Mouse (Mus musculus): ENCODE measurements at regions not wholly inside any gene's neighbourhood (a gene's known extent, or its start where the extent isn't known, plus 50 kb on each side); places are given as distances from the start of the nearest gene placed in this dataset.

- DNase-seq: no peak
Measured at GRCm38 (mm10) chr12:26631111-26631794, 162.2 kb downstream of the Cmpk2 start.

DNA sequence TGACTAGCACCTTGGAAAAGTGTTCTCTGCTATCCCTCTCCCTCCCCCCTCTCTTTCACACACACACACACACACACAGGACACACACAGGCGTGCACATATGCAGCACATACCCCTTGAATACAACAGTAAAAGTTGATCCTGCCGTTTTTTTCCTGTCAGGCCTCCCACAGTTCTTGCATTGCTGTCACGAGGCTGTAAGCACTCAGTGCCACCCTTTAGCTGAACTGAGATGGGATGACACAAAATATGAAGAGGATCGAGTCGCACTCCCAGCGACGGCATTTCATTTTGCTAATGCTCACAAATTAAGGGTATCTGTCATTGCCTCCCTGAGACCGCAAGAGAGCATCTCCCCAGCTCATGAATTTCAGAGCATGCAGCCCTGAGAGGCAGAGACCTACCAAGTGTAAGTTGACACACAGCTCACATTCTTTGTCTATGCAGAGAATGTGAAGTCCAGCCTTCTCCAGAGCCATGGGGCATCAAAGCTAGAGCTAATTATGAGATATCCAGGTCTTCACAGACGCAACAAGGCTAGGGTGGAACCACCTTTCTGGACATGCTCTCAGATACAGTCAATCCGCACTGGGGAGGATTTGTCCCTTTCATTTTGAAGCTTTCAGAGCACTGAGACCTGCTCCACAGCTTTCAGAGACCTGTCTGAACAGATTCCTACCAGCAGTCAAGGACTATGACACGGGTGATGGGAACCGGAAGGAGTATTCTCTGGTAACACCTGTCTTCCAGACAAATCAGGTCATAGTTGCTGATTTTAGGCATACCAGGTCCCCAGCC, 152.3 kb downstream of the Cmpk2 start:
- no peak for DNase-seq

DNA sequence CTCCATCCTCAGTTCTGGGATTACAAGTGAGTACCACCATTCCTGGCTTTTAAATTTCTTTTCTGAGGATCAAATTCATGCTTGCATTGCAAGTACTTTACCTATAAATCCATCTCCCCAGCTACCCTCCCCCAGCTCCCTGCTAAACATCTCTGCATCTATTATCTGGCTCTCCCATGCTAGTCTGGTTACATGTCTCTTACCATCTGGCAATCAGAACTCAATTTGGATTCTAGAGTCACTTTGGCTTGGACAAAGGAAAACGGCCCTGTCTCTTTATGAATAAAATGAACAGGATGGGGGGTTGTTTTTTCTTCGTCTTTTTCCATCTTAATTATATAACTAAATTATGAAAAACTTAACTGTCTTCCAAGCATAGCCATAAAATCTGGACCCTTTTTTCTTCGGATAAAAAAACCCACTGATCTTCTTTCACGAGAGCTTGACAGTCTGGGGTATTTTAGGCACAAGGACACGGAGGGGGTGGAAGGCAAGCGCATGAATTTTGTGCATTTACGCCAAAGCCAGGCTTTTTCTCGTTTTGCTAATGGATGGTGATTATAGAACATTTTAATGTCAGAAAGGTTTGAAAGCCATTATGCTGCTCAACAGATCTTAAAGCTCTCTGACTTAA, 151.6 kb downstream of the Cmpk2 start:
- DNase-seq: no peak

GRCm38 (mm10) chr12:26617969-26618368, 149.0 kb downstream of the Cmpk2 start:
- DNase-seq: no peak

DNA sequence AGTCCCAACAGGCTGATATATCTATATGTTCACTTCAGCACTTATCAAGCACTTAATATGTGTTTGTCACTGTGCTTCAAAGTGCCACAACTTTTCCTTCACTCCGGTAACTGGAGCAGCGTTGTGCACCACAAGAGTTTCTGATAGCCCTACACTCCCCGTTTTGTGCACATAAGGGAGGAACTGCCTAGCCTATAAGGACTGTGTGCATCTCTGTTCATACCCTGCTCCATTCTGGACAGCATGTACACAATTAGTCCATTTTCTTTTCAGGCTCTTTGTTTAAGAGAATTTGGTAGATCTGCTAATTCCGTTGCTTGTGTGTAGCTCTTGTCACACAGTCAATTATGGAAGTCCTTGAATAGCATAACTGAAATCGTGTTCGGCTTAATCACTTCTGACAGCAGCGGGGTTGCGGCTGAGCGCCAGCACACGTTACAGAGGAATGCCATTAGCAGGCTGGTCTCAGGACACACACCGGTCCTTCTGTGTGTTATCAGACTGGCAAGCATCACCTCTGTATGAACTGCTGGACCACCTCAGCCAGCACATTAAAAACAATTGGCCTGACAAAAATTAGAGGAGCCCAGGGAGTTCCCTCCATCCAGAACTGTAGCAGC, 144.2 kb downstream of the Cmpk2 start:
- DNase-seq: peak; percentile 5 to 9

- no peak for DNase-seq
Measured at GRCm38 (mm10) chr12:26610079-26610478, 141.1 kb downstream of the Cmpk2 start.

GRCm38 (mm10) chr12:26598501-26598900, 129.5 kb downstream of the Cmpk2 start:
- no peak for DNase-seq

GRCm38 (mm10) chr12:26592125-26592524, 123.1 kb downstream of the Cmpk2 start:
- DNase-seq: no peak

- DNase-seq: no peak
Measured at GRCm38 (mm10) chr12:26589091-26589490, 120.1 kb downstream of the Cmpk2 start.

GRCm38 (mm10) chr12:26577438-26577837, 108.4 kb downstream of the Cmpk2 start:
- DNase-seq: no peak

DNA sequence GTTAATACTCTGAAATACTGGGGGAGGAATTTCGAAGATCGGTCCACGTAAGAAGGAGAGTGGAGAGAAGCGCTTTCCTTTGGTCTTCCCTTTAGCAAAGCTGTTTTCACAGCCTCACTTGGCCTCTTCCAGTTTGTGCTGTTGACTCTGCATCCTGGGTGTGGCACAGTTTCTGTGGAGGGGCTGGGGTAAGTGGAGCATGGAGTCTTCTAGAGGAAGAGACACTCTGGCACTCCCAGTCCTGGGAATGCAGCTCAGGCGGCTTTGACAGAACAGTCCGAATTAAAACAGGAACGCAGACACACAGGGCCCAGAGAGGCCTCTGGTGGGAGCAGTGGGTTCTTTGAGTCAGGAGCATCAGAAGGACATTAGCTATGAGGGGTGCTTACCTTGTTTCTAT, 102.6 kb downstream of the Cmpk2 start:
- no peak for DNase-seq

DNA sequence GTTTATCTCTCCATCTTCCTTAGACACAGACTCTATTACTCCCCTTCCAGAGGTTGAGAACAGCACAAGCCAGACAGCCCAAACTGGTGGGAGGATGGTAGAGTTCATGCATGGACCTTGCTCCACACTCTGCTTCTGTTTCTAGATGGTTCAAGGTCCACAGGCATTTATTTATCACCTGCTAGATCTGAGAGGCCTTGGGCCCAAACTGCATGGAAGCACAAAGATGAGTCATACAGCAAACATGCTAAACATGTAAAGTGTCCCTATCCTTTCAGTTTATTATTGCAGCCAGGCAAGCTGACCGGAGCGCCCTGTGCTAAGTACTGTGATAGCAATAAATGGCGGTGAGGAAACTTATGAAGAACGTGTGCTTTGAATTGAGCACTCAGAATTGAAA, 98.4 kb downstream of the Cmpk2 start:
- no peak for DNase-seq

GRCm38 (mm10) chr12:26562858-26563257, 93.9 kb downstream of the Cmpk2 start:
- no peak for DNase-seq

DNA sequence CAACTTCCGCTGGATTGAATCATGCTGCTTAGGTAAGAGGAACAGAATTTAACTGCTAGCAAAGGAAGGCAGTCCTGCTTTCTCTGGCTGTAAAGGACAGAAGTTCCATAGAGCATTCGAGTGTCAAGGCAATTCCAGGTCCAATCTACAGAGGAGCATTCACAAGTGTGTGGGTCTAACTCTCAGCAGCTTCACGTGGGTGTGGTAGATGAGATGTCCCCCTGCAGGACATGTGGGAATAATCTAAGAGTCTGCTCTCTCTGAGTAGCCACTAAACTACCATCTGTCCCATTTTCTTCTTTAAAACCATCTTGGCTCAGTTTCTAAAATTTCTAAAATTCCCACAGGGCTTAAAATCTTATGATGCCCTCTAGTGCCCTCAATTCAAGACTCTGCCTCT, 90.6 kb downstream of the Cmpk2 start:
- DNase-seq: no peak

- DNase-seq: no peak
Measured at GRCm38 (mm10) chr12:26557411-26557810, 88.4 kb downstream of the Cmpk2 start.

GRCm38 (mm10) chr12:26551168-26551926, 82.3 kb downstream of the Cmpk2 start:
- no peak for DNase-seq

DNA sequence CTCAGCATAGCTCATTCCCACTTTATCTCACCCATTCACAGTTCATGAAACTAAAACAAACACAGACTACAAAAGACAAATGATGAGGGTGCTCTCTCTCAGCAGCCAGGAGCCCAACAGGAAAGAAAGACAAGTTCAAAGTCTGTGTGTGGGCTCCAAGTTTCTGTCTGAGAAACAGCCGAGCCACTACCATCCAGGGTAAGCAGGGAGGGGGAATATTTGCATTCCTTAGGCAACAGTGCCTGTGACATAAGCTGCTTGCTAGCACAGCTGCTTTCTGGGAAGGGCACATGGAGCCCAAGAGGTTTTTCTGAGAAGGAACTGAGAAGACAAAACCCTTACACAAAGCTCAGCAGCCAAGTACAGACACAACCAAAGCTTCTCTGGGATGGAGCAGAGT, 78.5 kb downstream of the Cmpk2 start:
- DNase-seq: no peak

DNA sequence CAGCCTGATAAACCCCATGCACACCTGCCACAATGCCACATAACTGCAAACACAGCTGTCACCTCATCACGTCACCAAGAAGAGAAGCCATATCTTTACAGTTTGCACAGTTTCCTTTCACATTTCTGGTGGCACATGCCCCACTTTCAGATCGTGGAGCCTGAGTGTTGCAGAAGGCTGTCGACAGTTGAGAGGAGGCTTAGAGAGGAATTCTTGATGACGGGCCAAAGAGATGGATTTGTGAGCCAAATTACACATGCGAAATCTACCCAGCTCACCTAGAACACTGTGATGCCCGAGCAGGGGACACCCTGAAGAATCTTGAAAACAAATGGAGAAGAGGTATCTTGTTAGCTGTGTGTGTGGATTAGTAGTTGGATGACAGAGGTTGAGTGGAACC, 77.4 kb downstream of the Cmpk2 start:
- DNase-seq: no peak

GRCm38 (mm10) chr12:26543463-26543862, 74.5 kb downstream of the Cmpk2 start:
- no peak for DNase-seq

DNA sequence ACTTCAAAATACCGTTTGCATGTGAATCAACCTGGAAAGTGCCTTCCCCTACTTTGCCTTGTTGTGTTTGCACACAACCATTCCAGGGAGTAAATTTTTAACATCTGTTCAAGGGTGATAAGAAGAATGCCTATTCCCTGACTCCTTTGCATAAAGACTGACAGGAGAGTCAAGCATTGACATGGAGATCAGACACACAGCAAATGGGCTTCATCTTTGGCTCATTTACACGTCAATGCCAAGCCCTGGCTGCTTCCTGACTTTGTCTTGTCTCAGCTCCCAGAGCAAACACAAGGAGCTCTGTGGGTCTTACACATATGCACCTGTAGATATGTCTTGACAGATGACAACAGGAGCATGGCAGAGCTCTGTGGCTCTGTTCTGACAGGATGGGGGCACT, 73.4 kb downstream of the Cmpk2 start:
- DNase-seq: no peak

GRCm38 (mm10) chr12:26535261-26535890, 66.4 kb downstream of the Cmpk2 start:
- DNase-seq: no peak
